9 mouse cellular contexts compared by ENCODE assay signal in the genomic region with DNA sequence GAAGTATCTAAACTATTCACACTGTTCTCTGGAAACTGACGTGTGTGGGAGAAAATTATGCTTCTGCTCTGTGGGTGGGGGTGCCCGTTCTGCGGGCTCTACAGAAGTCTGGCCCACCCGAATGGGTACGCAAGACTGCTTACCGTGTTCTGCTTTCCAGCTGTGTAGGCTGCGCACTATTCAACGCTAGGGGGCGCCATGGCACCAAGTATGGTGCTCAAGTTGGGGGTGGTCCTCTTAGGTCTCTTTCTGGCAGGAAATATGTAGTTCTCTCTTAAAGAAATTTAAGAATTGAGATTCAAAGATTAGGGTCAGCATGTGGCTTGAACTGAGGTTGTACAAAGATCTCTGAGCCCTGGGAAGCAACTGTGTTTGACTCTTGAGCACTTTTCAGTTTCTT. TPM values are rescaled to one million over a fixed set of nuclear protein-coding genes. Genes with fewer than 3 reads are reported as not detected.
DNase-seq lines count a peak whose midpoint lies in the region; ATAC-seq and TF ChIP-seq lines count a peak whose summit lies in the region.
"Had no signal": no experiment of that assay in that cellular context is flagged by ENCODE, and none has a peak within 500 bp of the region (broad histone marks: within the 10 kb centered on the region; RNA-seq: fewer than 3 reads in every experiment).

No protein-coding gene starts in this region.

- ATAC-seq in heart, embryonic 11.5 days (replicated peaks; ENCODE audit: insufficient number of reproducible peaks, low FRiP score, low TSS enrichment), result no peak
- ATAC-seq in Patski, result no peak
- peak; percentile 56 for ATAC-seq in embryonic facial prominence, embryonic 14.5 days (ENCODE audit: low read depth)
- ATAC-seq in midbrain, postnatal 0 days (ENCODE audit: low FRiP score), result no peak

- DNase-seq in heart, adult 11 months, result peak; percentile 95
- DNase-seq in A20 (ENCODE audit: low read depth, low spot score) (peak; percentile 82), Patski (ENCODE audit: low read depth, low spot score) (no peak)
- peak; percentile 90 for DNase-seq in embryonic facial prominence, embryonic 14.5 days (ENCODE audit: low spot score)
- peak; percentile 50 to 85 for DNase-seq in layer of hippocampus, postnatal 25 days (ENCODE audit: extremely low spot score in 1 of 2, low spot score in 1 of 2)
- DNase-seq in midbrain, postnatal 0 days (ENCODE audit: low spot score), result peak; percentile 86
- DNase-seq in thymus, postnatal 36 days, result peak; percentile 75 to 77

- no peak overlapping the region for H3K4me2 ChIP-seq in heart, embryonic 11.5 days
- no peak overlapping the region for H3K4me2 ChIP-seq in embryonic facial prominence, embryonic 14.5 days (ENCODE audit: low read depth, low read length)
- H3K4me2 ChIP-seq in midbrain, postnatal 0 days (ENCODE audit: low read depth, low read length, poor library complexity, severe bottlenecking), result no peak overlapping the region
- H3K4me2 ChIP-seq: embryonic facial prominence, embryonic 13.5 days had no signal

- H3K4me1 ChIP-seq in heart, embryonic 11.5 days (ENCODE audit: control insufficient read depth, insufficient read depth, low read length), result peaks cover 6% of the 10 kb centered on the region; the same call in 1 of the 2 replicates
- peaks cover 4% of the 10 kb centered on the region; the same call in 1 of the 2 replicates for H3K4me1 ChIP-seq in embryonic facial prominence, embryonic 14.5 days (ENCODE audit: control insufficient read depth, insufficient read depth, low read length)
- no peaks in the 10 kb centered on the region for H3K4me1 ChIP-seq in midbrain, postnatal 0 days (ENCODE audit: insufficient read depth, low read length)

- WGBS in heart, embryonic 11.5 days (ENCODE audit: insufficient replicate concordance), result 8% methylated on average over 9 of the region's 9 CpGs
- 3% methylated on average over 9 of the region's 9 CpGs for WGBS in embryonic facial prominence, embryonic 14.5 days
- WGBS in midbrain, postnatal 0 days, result 5% methylated on average over 9 of the region's 9 CpGs

- peak; percentile 71 for TF ChIP-seq CTCF in Patski (IDR thresholded peaks at IDR 0.05)
- peak; percentile 87 for TF ChIP-seq CTCF in midbrain, postnatal 0 days (IDR thresholded peaks at IDR 0.05)

- POLR2A ChIA-PET in Patski (lab: Charles Lee), result no interaction called here

- no peak overlapping the region for H3K9ac ChIP-seq in heart, embryonic 11.5 days (ENCODE audit: low read depth, low read length)
- H3K9ac ChIP-seq in embryonic facial prominence, embryonic 14.5 days (ENCODE audit: low read depth, low read length), result no peak overlapping the region
- H3K9ac ChIP-seq in midbrain, postnatal 0 days (replicated peaks; ENCODE audit: low read length, poor library complexity, severe bottlenecking), result no peak overlapping the region
- H3K9ac ChIP-seq: embryonic facial prominence, embryonic 13.5 days had no signal

- H3K36me3 ChIP-seq in heart, embryonic 11.5 days (ENCODE audit: control insufficient read depth, insufficient read depth, low read length), result no peaks in the 10 kb centered on the region
- no peaks in the 10 kb centered on the region for H3K36me3 ChIP-seq in embryonic facial prominence, embryonic 14.5 days (ENCODE audit: control insufficient read depth, insufficient read depth, low read length)
- no peaks in the 10 kb centered on the region for H3K36me3 ChIP-seq in midbrain, postnatal 0 days (ENCODE audit: insufficient read depth, low read length)
- H3K36me3 ChIP-seq: embryonic facial prominence, embryonic 13.5 days had no signal

- CTCF ChIA-PET in Patski (lab: Charles Lee), result interaction anchor here (1.2 to 1.9 kb wide), 4 partner anchors 9 to 40 kb away, joined by 3 to 7 read pairs (median 6); no protein-coding TSS in a partner anchor

- in situ Hi-C loops in Patski (cut with MboI; ENCODE audit: low pct_unique_long_range_greater_than_20kb), result loop anchor here (5.0 kb wide), 2 partner anchors 40 kb away; no protein-coding TSS in a partner anchor

- no peaks in the 10 kb centered on the region for H3K9me3 ChIP-seq in heart, embryonic 11.5 days (replicated peaks; ENCODE audit: control insufficient read depth, low read length)
- no peaks in the 10 kb centered on the region for H3K9me3 ChIP-seq in embryonic facial prominence, embryonic 14.5 days (ENCODE audit: control insufficient read depth, low read length)
- H3K9me3 ChIP-seq in midbrain, postnatal 0 days (ENCODE audit: low read length), result no peaks in the 10 kb centered on the region
- H3K9me3 ChIP-seq: embryonic facial prominence, embryonic 13.5 days had no signal

- no peak overlapping the region for H3K27ac ChIP-seq in heart, embryonic 11.5 days (ENCODE audit: low read depth, low read length)
- H3K27ac ChIP-seq in embryonic facial prominence, embryonic 14.5 days (replicated peaks; ENCODE audit: low read depth, low read length), result no peak overlapping the region
- H3K27ac ChIP-seq in midbrain, postnatal 0 days (ENCODE audit: low read depth, low read length), result no peak overlapping the region
- H3K27ac ChIP-seq: embryonic facial prominence, embryonic 13.5 days had no signal

- H3K27me3 ChIP-seq in heart, embryonic 11.5 days (ENCODE audit: control insufficient read depth, insufficient read depth, low read length), result peaks cover 7% of the 10 kb centered on the region; the same call in 1 of the 2 replicates
- no peaks in the 10 kb centered on the region for H3K27me3 ChIP-seq in Patski
- no peaks in the 10 kb centered on the region for H3K27me3 ChIP-seq in embryonic facial prominence, embryonic 14.5 days (replicated peaks; ENCODE audit: control insufficient read depth, insufficient read depth, low read length)
- H3K27me3 ChIP-seq in midbrain, postnatal 0 days (ENCODE audit: insufficient read depth, low read length), result no peaks in the 10 kb centered on the region

- H3K4me3 ChIP-seq in heart, embryonic 11.5 days (ENCODE audit: low read depth, low read length), result no peak overlapping the region
- no peak overlapping the region for H3K4me3 ChIP-seq in embryonic facial prominence, embryonic 14.5 days (ENCODE audit: low read depth, low read length)
- H3K4me3 ChIP-seq in midbrain, postnatal 0 days (ENCODE audit: low read depth, low read length), result no peak overlapping the region
- H3K4me3 ChIP-seq: embryonic facial prominence, embryonic 13.5 days had no signal

RNA-seq across cellular contexts. Expression of a gene that starts 3.7 kb away (rescaled TPM):
- polyA plus RNA-seq in heart, embryonic 11.5 days (2014; fragmentation: Nextera tagmentation; extraction: Ambion mirVana), result 1.8 and 2.1 TPM in 2 replicates
- 5.5 TPM for polyA plus RNA-seq in Patski (2021)
- 8.1 and 11.3 TPM in 2 replicates for polyA plus RNA-seq in embryonic facial prominence, embryonic 14.5 days (2014; fragmentation: Nextera tagmentation; extraction: Ambion mirVana)
- total RNA-seq in layer of hippocampus, postnatal 25 days (2021), result 1 to 10 TPM; 2.7 to 4.3 TPM
- total RNA-seq in midbrain, postnatal 0 days (2014; rRNA removed), result 5.9 and 7.6 TPM in 2 replicates
- polyA plus RNA-seq in midbrain, postnatal 0 days (2015; fragmentation: Nextera tagmentation; extraction: Ambion mirVana), result 3.7 and 4.1 TPM in 2 replicates

RNA-seq across cellular contexts. Expression of a gene that starts 30.3 kb away (rescaled TPM):
- polyA plus RNA-seq in heart, embryonic 11.5 days (2014; fragmentation: Nextera tagmentation; extraction: Ambion mirVana), result 4.8 and 5.8 TPM in 2 replicates
- polyA plus RNA-seq in Patski (2021), result 1.1 TPM
- 7.9 and 10.1 TPM in 2 replicates for polyA plus RNA-seq in embryonic facial prominence, embryonic 14.5 days (2014; fragmentation: Nextera tagmentation; extraction: Ambion mirVana)
- total RNA-seq in layer of hippocampus, postnatal 25 days (2021), result 1 to 10 TPM in 1 of 2 experiments, under 1 TPM in 1; 0.59 to 1.2 TPM
- 1.1 and 2.0 TPM in 2 replicates for total RNA-seq in midbrain, postnatal 0 days (2014; rRNA removed)
- 0.46 and 0.50 TPM in 2 replicates for polyA plus RNA-seq in midbrain, postnatal 0 days (2015; fragmentation: Nextera tagmentation; extraction: Ambion mirVana)

RNA-seq across cellular contexts. Expression of a gene that starts 45.0 kb away (rescaled TPM):
- 56.4 and 56.7 TPM in 2 replicates for polyA plus RNA-seq in heart, embryonic 11.5 days (2014; fragmentation: Nextera tagmentation; extraction: Ambion mirVana)
- polyA plus RNA-seq in Patski (2021), result 0.15 TPM
- 25.4 and 27.2 TPM in 2 replicates for polyA plus RNA-seq in embryonic facial prominence, embryonic 14.5 days (2014; fragmentation: Nextera tagmentation; extraction: Ambion mirVana)
- total RNA-seq in layer of hippocampus, postnatal 25 days (2021), result under 1 TPM in 1 of 2 experiments, not detected in 1; 0.52 TPM
- 0.66 and 1.1 TPM in 2 replicates for total RNA-seq in midbrain, postnatal 0 days (2014; rRNA removed)
- polyA plus RNA-seq in midbrain, postnatal 0 days (2015; fragmentation: Nextera tagmentation; extraction: Ambion mirVana), result 2.7 and 3.1 TPM in 2 replicates

RNA-seq across cellular contexts. Expression of a gene that starts 59.2 kb away (rescaled TPM):
- 411 and 415 TPM in 2 replicates for polyA plus RNA-seq in heart, embryonic 11.5 days (2014; fragmentation: Nextera tagmentation; extraction: Ambion mirVana)
- 175 TPM for polyA plus RNA-seq in Patski (2021)
- polyA plus RNA-seq in embryonic facial prominence, embryonic 14.5 days (2014; fragmentation: Nextera tagmentation; extraction: Ambion mirVana), result 404 and 407 TPM in 2 replicates
- total RNA-seq in layer of hippocampus, postnatal 25 days (2021), result 10 to 100 TPM; 51.7 to 62.5 TPM
- 121 and 208 TPM in 2 replicates for total RNA-seq in midbrain, postnatal 0 days (2014; rRNA removed)
- polyA plus RNA-seq in midbrain, postnatal 0 days (2015; fragmentation: Nextera tagmentation; extraction: Ambion mirVana), result 148 and 156 TPM in 2 replicates
